Mouse (Mus musculus): ENCODE results near the gene Agpat4. TPM values are rescaled to one million over a fixed set of nuclear protein-coding genes. Genes with fewer than 3 reads are reported as not detected.

Agpat4 gene
- polyA plus RNA-seq, 1 experiment: 18.8 TPM

- TF ChIP-seq CTCF (IDR thresholded peaks at IDR 0.05; ENCODE audit: low read depth, low read length) (no peak), POLR2A (IDR thresholded peaks at IDR 0.05; ENCODE audit: borderline replicate concordance, low read depth, low read length) (no peak)
- no peak overlapping the region for H3K27ac ChIP-seq (ENCODE audit: insufficient read depth, low read depth, low read length)
- no peak overlapping the region for H3K4me3 ChIP-seq (ENCODE audit: insufficient read depth, low read length)
- H3K4me1 ChIP-seq (ENCODE audit: control insufficient read depth, insufficient read depth, low read length): peaks cover 7% of the 10 kb centered on the region
Measured at GRCm38 (mm10) chr17:12179339-12179738, 60.8 kb downstream of the Agpat4 start.

- no peak overlapping the region for H3K4me3 ChIP-seq (ENCODE audit: insufficient read depth, low read length)
- H3K27ac ChIP-seq (ENCODE audit: insufficient read depth, low read depth, low read length): no peak overlapping the region
- H3K4me1 ChIP-seq (ENCODE audit: control insufficient read depth, insufficient read depth, low read length): peaks cover 2% of the 10 kb centered on the region
- no peak for TF ChIP-seq POLR2A (IDR thresholded peaks at IDR 0.05; ENCODE audit: borderline replicate concordance, low read depth, low read length)
- no peak for TF ChIP-seq CTCF (IDR thresholded peaks at IDR 0.05; ENCODE audit: low read depth, low read length)
Measured at GRCm38 (mm10) chr17:12179766-12180165, 61.3 kb downstream of the Agpat4 start.

GRCm38 (mm10) chr17:12182702-12183485 is 64.4 kb downstream of the Agpat4 start:
- H3K27ac ChIP-seq (ENCODE audit: insufficient read depth, low read depth, low read length): no peak overlapping the region
- no peaks in the 10 kb centered on the region for H3K4me1 ChIP-seq (ENCODE audit: control insufficient read depth, insufficient read depth, low read length)
- H3K4me3 ChIP-seq (ENCODE audit: insufficient read depth, low read length): no peak overlapping the region
- TF ChIP-seq CTCF (IDR thresholded peaks at IDR 0.05; ENCODE audit: low read depth, low read length): no peak
- no peak for TF ChIP-seq POLR2A (IDR thresholded peaks at IDR 0.05; ENCODE audit: borderline replicate concordance, low read depth, low read length)

GRCm38 (mm10) chr17:12184283-12184682 is 65.8 kb downstream of the Agpat4 start:
- H3K4me1 ChIP-seq (ENCODE audit: control insufficient read depth, insufficient read depth, low read length): no peaks in the 10 kb centered on the region

GRCm38 (mm10) chr17:12185855-12186254 is 67.4 kb downstream of the Agpat4 start:
- Histone ChIP-seq H3K27ac (ENCODE audit: insufficient read depth, low read depth, low read length) (no peak overlapping the region), H3K4me1 (ENCODE audit: control insufficient read depth, insufficient read depth, low read length) (no peaks in the 10 kb centered on the region), H3K4me3 (ENCODE audit: insufficient read depth, low read length) (no peak overlapping the region)
- no peak for TF ChIP-seq CTCF (IDR thresholded peaks at IDR 0.05; ENCODE audit: low read depth, low read length)
- no peak for TF ChIP-seq POLR2A (IDR thresholded peaks at IDR 0.05; ENCODE audit: borderline replicate concordance, low read depth, low read length)

More at GRCm38 (mm10) chr17:12184283-12184682, 65.8 kb downstream of the Agpat4 start:
- no peak for TF ChIP-seq POLR2A (IDR thresholded peaks at IDR 0.05; ENCODE audit: borderline replicate concordance, low read depth, low read length)
- TF ChIP-seq CTCF (IDR thresholded peaks at IDR 0.05; ENCODE audit: low read depth, low read length): no peak
- Histone ChIP-seq H3K4me3 (ENCODE audit: insufficient read depth, low read length) (no peak overlapping the region), H3K27ac (ENCODE audit: insufficient read depth, low read depth, low read length) (no peak overlapping the region)

- Histone ChIP-seq H3K4me1 (ENCODE audit: control insufficient read depth, insufficient read depth, low read length) (no peaks in the 10 kb centered on the region), H3K27ac (ENCODE audit: insufficient read depth, low read depth, low read length) (no peak overlapping the region), H3K4me3 (ENCODE audit: insufficient read depth, low read length) (no peak overlapping the region)
- no peak for TF ChIP-seq CTCF (IDR thresholded peaks at IDR 0.05; ENCODE audit: low read depth, low read length)
- no peak for TF ChIP-seq POLR2A (IDR thresholded peaks at IDR 0.05; ENCODE audit: borderline replicate concordance, low read depth, low read length)
Measured at GRCm38 (mm10) chr17:12186341-12186740, 67.8 kb downstream of the Agpat4 start.

GRCm38 (mm10) chr17:12187782-12188181 is 69.3 kb downstream of the Agpat4 start:
- Histone ChIP-seq H3K27ac (ENCODE audit: insufficient read depth, low read depth, low read length) (no peak overlapping the region), H3K4me1 (ENCODE audit: control insufficient read depth, insufficient read depth, low read length) (no peaks in the 10 kb centered on the region), H3K4me3 (ENCODE audit: insufficient read depth, low read length) (no peak overlapping the region)
- TF ChIP-seq CTCF (IDR thresholded peaks at IDR 0.05; ENCODE audit: low read depth, low read length): no peak
- no peak for TF ChIP-seq POLR2A (IDR thresholded peaks at IDR 0.05; ENCODE audit: borderline replicate concordance, low read depth, low read length)

GRCm38 (mm10) chr17:12195137-12195536 is 76.6 kb downstream of the Agpat4 start:
- Histone ChIP-seq H3K4me3 (ENCODE audit: insufficient read depth, low read length) (no peak overlapping the region), H3K27ac (ENCODE audit: insufficient read depth, low read depth, low read length) (no peak overlapping the region), H3K4me1 (ENCODE audit: control insufficient read depth, insufficient read depth, low read length) (peaks cover 14% of the 10 kb centered on the region)
- TF ChIP-seq CTCF (IDR thresholded peaks at IDR 0.05; ENCODE audit: low read depth, low read length) (no peak), POLR2A (IDR thresholded peaks at IDR 0.05; ENCODE audit: borderline replicate concordance, low read depth, low read length) (no peak)

- peaks cover 16% of the 10 kb centered on the region for H3K4me1 ChIP-seq (ENCODE audit: control insufficient read depth, insufficient read depth, low read length)
- H3K4me3 ChIP-seq (ENCODE audit: insufficient read depth, low read length): no peak overlapping the region
- TF ChIP-seq CTCF (IDR thresholded peaks at IDR 0.05; ENCODE audit: low read depth, low read length): no peak
- no peak for TF ChIP-seq POLR2A (IDR thresholded peaks at IDR 0.05; ENCODE audit: borderline replicate concordance, low read depth, low read length)
- no peak overlapping the region for H3K27ac ChIP-seq (ENCODE audit: insufficient read depth, low read depth, low read length)
Measured at GRCm38 (mm10) chr17:12195604-12196003, 77.1 kb downstream of the Agpat4 start.

GRCm38 (mm10) chr17:12199933-12200332 is 81.4 kb downstream of the Agpat4 start:
- no peak for TF ChIP-seq POLR2A (IDR thresholded peaks at IDR 0.05; ENCODE audit: borderline replicate concordance, low read depth, low read length)
- TF ChIP-seq CTCF (IDR thresholded peaks at IDR 0.05; ENCODE audit: low read depth, low read length): no peak
- Histone ChIP-seq H3K4me1 (ENCODE audit: control insufficient read depth, insufficient read depth, low read length) (peaks cover 17% of the 10 kb centered on the region), H3K27ac (ENCODE audit: insufficient read depth, low read depth, low read length) (no peak overlapping the region), H3K4me3 (ENCODE audit: insufficient read depth, low read length) (no peak overlapping the region)
